Mouse (Mus musculus) neural tube, embryonic 11.5 days (tissue): ENCODE results near the gene Khdc3. TPM values are rescaled to one million over a fixed set of nuclear protein-coding genes. Genes with fewer than 3 reads are reported as not detected.

Source experiments
- ATAC-seq: fragments of 200-750 bp; cut with Nextera tagmentation; 2 replicates; pipeline ENCODE4 v1.8.0; 2017; ENCODE audit warnings: moderate number of reproducible peaks, mild to moderate bottlenecking, moderate TSS enrichment, moderate library complexity; ENCODE audit not compliant: insufficient read depth, low FRiP score, low TSS enrichment
- DNase-seq: peaks from one replicate; pipeline ENCODE4 v3.0.0-alpha.2; 2015; ENCODE audit warnings: low spot score
- H3K27ac ChIP-seq: fragments of 300-500 bp; sonication (generic); 2 replicates; pipeline ENCODE4 v1.5.1; 2014; ENCODE audit warnings: low read depth, mild to moderate bottlenecking, low read length
- H3K27me3 ChIP-seq: fragments of 300-500 bp; sonication (generic); 2 replicates; pipeline ENCODE4 v1.6.1; 2014; ENCODE audit warnings: mild to moderate bottlenecking, low read length, mixed read lengths; ENCODE audit not compliant: control insufficient read depth, insufficient read depth
- H3K36me3 ChIP-seq: fragments of 300-500 bp; sonication (generic); 2 replicates; pipeline ENCODE4 v1.6.1; 2014; ENCODE audit warnings: mild to moderate bottlenecking, low read length, moderate library complexity, mixed read lengths; ENCODE audit not compliant: control insufficient read depth, insufficient read depth
- H3K4me1 ChIP-seq: fragments of 300-500 bp; sonication (generic); 2 replicates; pipeline ENCODE4 v1.6.1; 2014; ENCODE audit warnings: low read length, mixed read lengths; ENCODE audit not compliant: control insufficient read depth, insufficient read depth
- H3K4me2 ChIP-seq: fragments of 300-500 bp; sonication (generic); 2 replicates; pipeline ENCODE4 v1.6.1; 2014; ENCODE audit warnings: low read depth, mild to moderate bottlenecking, moderate library complexity
- H3K4me3 ChIP-seq: fragments of 300-500 bp; sonication (generic); 2 replicates; pipeline ENCODE4 v1.5.1; 2014; ENCODE audit warnings: low read depth, low read length
- H3K9ac ChIP-seq: fragments of 300-500 bp; sonication (generic); 2 replicates; pipeline ENCODE4 v1.6.1; 2014; ENCODE audit warnings: mild to moderate bottlenecking, low read length
- H3K9me3 ChIP-seq: fragments of 300-500 bp; sonication (generic); 2 replicates; pipeline ENCODE4 v1.6.1; 2016; ENCODE audit warnings: low read length; ENCODE audit not compliant: control insufficient read depth
- WGBS: fragments of 180-500 bp; shearing (Covaris S2); extraction: QIAGEN DNeasy Blood & Tissue Kit; methylation state at CpG from one replicate; pipeline ENCODE4 v1.1.7; 2014; 5-methylcytosine and 5-hydroxymethylcytosine counted together
- polyA plus RNA-seq: library from polyadenylated mRNA; unstranded; fragments of >200 nt; fragmentation: Nextera tagmentation; extraction: Ambion mirVana; gene quantifications from 2 replicates; pipeline ENCODE4 v1.2.1, GENCODE M21; 2014

Khdc3 gene
- polyA plus RNA-seq, 1 experiment from 2014 or later: not detected

DNA sequence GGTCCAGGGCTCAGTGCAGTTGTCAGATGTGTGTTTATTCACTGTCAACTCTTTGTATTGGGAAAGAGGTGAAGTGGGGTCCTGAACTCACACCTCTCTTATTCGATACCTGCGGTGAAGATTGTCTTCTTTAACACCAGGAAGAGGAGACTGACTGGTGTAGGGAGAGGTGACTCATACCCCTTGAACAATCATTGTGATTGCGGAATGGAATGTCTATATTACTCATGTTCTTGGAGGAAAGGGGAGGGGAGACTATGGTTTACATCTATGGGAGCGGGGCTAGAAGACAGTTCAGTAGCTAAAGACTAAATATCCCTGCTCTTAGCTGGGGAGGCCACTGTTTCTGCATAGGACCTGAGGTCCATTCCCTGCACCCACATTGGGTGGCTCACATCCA, 28.9 kb downstream of the Khdc3 start:
- H3K4me3 ChIP-seq: no peak overlapping the region
- WGBS: 83% methylated on average over 4 of the region's 4 CpGs
- no peak for ATAC-seq

DNA sequence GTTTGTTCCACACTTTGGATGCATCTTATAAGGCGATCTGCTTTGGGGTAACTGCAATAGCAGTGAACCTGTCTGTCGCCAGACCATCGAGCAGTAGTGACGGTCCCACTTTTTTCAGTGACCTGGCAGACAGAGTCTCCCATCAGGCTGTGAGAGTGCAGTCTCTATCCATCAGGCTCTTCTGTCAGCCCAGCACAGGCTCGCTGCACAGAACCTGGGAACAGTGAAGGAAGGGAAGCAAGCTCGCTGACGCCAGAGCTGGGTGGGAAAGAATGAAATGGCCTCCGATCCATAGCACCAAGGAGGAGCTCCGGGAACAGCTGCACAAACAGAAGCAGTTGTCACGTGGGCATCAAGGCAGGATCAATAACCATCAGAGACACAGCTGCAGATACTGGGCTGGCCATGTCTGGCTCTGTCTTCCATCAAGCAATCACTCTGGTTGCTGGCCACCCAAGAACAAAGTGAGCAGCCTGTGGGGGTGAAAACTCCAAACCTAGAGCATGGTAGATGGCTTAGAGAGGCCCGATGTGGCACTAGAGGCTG, 35.8 kb downstream of the Khdc3 start:
- H3K36me3 ChIP-seq: no peaks in the 10 kb centered on the region; the same call in 1 of the 2 replicates
- H3K9me3 ChIP-seq: no peaks in the 10 kb centered on the region
- H3K4me3 ChIP-seq: no peak overlapping the region
- H3K4me2 ChIP-seq: no peak overlapping the region
- DNase-seq (no peak), ATAC-seq (no peak)
- WGBS: 65% methylated on average over 11 of the region's 11 CpGs
- H3K27ac ChIP-seq: no peak overlapping the region
- no peak overlapping the region for H3K9ac ChIP-seq
- H3K27me3 ChIP-seq: no peaks in the 10 kb centered on the region
- no peaks in the 10 kb centered on the region for H3K4me1 ChIP-seq

More for the DNA sequence above, 28.9 kb downstream of the Khdc3 start:
- Histone ChIP-seq H3K27me3 (no peaks in the 10 kb centered on the region), H3K27ac (no peak overlapping the region), H3K4me1 (no peaks in the 10 kb centered on the region), H3K9ac (no peak overlapping the region), H3K4me2 (no peak overlapping the region), H3K36me3 (peaks cover 12% of the 10 kb centered on the region), H3K9me3 (no peaks in the 10 kb centered on the region)
- no peak for DNase-seq

Other genes starting within 250 kb of the Khdc3 start
- gene Pygo1, start 176.2 kb upstream of the Khdc3 start, polyA plus RNA-seq: 11.0 and 11.9 TPM in 2 replicates
- gene Dyx1c1, start 143.1 kb upstream of the Khdc3 start, polyA plus RNA-seq: 1.6 and 2.6 TPM in 2 replicates
- gene Gm44503, start 143.0 kb upstream of the Khdc3 start, polyA plus RNA-seq: not detected in 2 replicates
- 19.0 and 19.7 TPM in 2 replicates for gene Ccpg1os, start 116.5 kb upstream of the Khdc3 start, polyA plus RNA-seq
- gene Ccpg1, start 116.4 kb upstream of the Khdc3 start, polyA plus RNA-seq: 20.4 and 28.8 TPM in 2 replicates
- 16.1 and 17.7 TPM in 2 replicates for gene Pigb, start 61.5 kb upstream of the Khdc3 start, polyA plus RNA-seq
- 0.66 and 0.92 TPM in 2 replicates for gene Rab27a, start 57.0 kb upstream of the Khdc3 start, polyA plus RNA-seq
- gene Gm20509, start 634 bp downstream of the Khdc3 start, polyA plus RNA-seq: not detected in 2 replicates
- 145 and 156 TPM in 2 replicates for gene Rsl24d1, start 11.6 kb downstream of the Khdc3 start, polyA plus RNA-seq